Mouse (Mus musculus): ENCODE results near the gene Crmp1. TPM values are rescaled to one million over a fixed set of nuclear protein-coding genes. Genes with fewer than 3 reads are reported as not detected.
A peak's percentile ranks its signal among the peaks of the same experiment; 100 is the strongest.

The Crmp1 gene
- polyA plus RNA-seq, 1 experiment from 2014 or later = 11.8 TPM

GRCm38 (mm10) chr5:37330449-37331132, 88.9 kb downstream of the Crmp1 start:
- Histone ChIP-seq H3K4me2 (no peak overlapping the region), H3K36me3 (ENCODE audit: control insufficient read depth, insufficient read depth, low read length) (peaks cover 5% of the 10 kb centered on the region; the same call in 1 of the 2 replicates), H3K27me3 (ENCODE audit: control insufficient read depth, insufficient read depth, low read length) (peaks cover 1% of the 10 kb centered on the region), H3K9me3 (replicated peaks; ENCODE audit: control insufficient read depth, low read length) (no peaks in the 10 kb centered on the region), H3K4me1 (ENCODE audit: control insufficient read depth, insufficient read depth, low read length) (no peaks in the 10 kb centered on the region), H3K4me3 (ENCODE audit: low read depth, low read length) (no peak overlapping the region), H3K9ac (ENCODE audit: low read depth, low read length) (no peak overlapping the region), H3K27ac (ENCODE audit: low read depth, low read length) (no peak overlapping the region)
- ATAC-seq (replicated peaks; ENCODE audit: insufficient number of reproducible peaks, low FRiP score, low TSS enrichment) = no peak
- WGBS (ENCODE audit: insufficient replicate concordance) = 78% methylated on average over 8 of the region's 8 CpGs

GRCm38 (mm10) chr5:37331133-37331505, 89.4 kb downstream of the Crmp1 start:
- H3K4me1 ChIP-seq (ENCODE audit: control insufficient read depth, insufficient read depth, low read length) = no peaks in the 10 kb centered on the region; the same call in 1 of the 2 replicates
- H3K27ac ChIP-seq (ENCODE audit: low read depth, low read length) = no peak overlapping the region
- 84% methylated on average over 2 of the region's 2 CpGs for WGBS (ENCODE audit: insufficient replicate concordance)
- H3K9ac ChIP-seq (ENCODE audit: low read depth, low read length) = no peak overlapping the region
- H3K4me3 ChIP-seq (ENCODE audit: low read depth, low read length) = no peak overlapping the region
- H3K27me3 ChIP-seq (ENCODE audit: control insufficient read depth, insufficient read depth, low read length) = peaks cover 7% of the 10 kb centered on the region
- 0 out of 2 replicates have a peak, but pooled peaks cover 2% of the 10 kb centered on the region for H3K36me3 ChIP-seq (ENCODE audit: control insufficient read depth, insufficient read depth, low read length)
- H3K4me2 ChIP-seq = no peak overlapping the region
- no peak for ATAC-seq (replicated peaks; ENCODE audit: insufficient number of reproducible peaks, low FRiP score, low TSS enrichment)
- no peaks in the 10 kb centered on the region for H3K9me3 ChIP-seq (replicated peaks; ENCODE audit: control insufficient read depth, low read length)

GRCm38 (mm10) chr5:37332066-37332465, 90.3 kb downstream of the Crmp1 start:
- Histone ChIP-seq H3K9ac (ENCODE audit: low read depth, low read length) (no peak overlapping the region), H3K36me3 (ENCODE audit: control insufficient read depth, insufficient read depth, low read length) (no peaks in the 10 kb centered on the region), H3K4me1 (ENCODE audit: control insufficient read depth, insufficient read depth, low read length) (no peaks in the 10 kb centered on the region; the same call in 1 of the 2 replicates), H3K9me3 (replicated peaks; ENCODE audit: control insufficient read depth, low read length) (no peaks in the 10 kb centered on the region), H3K4me3 (ENCODE audit: low read depth, low read length) (no peak overlapping the region), H3K4me2 (no peak overlapping the region), H3K27ac (ENCODE audit: low read depth, low read length) (no peak overlapping the region), H3K27me3 (ENCODE audit: control insufficient read depth, insufficient read depth, low read length) (peaks cover 8% of the 10 kb centered on the region)
- 70% methylated on average over 4 of the region's 4 CpGs for WGBS (ENCODE audit: insufficient replicate concordance)
- no peak for ATAC-seq (replicated peaks; ENCODE audit: insufficient number of reproducible peaks, low FRiP score, low TSS enrichment)

GRCm38 (mm10) chr5:37335061-37335460, 93.3 kb downstream of the Crmp1 start:
- no peak overlapping the region for H3K9ac ChIP-seq (ENCODE audit: low read depth, low read length)
- H3K9me3 ChIP-seq (replicated peaks; ENCODE audit: control insufficient read depth, low read length) = no peaks in the 10 kb centered on the region
- H3K4me3 ChIP-seq (ENCODE audit: low read depth, low read length) = no peak overlapping the region
- H3K4me1 ChIP-seq (ENCODE audit: control insufficient read depth, insufficient read depth, low read length) = peaks cover 16% of the 10 kb centered on the region
- no peak overlapping the region for H3K27ac ChIP-seq (ENCODE audit: low read depth, low read length)
- WGBS (ENCODE audit: insufficient replicate concordance) = 69% methylated on average over 3 of the region's 3 CpGs
- H3K4me2 ChIP-seq = no peak overlapping the region
- no peak for ATAC-seq (replicated peaks; ENCODE audit: insufficient number of reproducible peaks, low FRiP score, low TSS enrichment)
- H3K27me3 ChIP-seq (ENCODE audit: control insufficient read depth, insufficient read depth, low read length) = peaks cover 8% of the 10 kb centered on the region
- H3K36me3 ChIP-seq (ENCODE audit: control insufficient read depth, insufficient read depth, low read length) = no peaks in the 10 kb centered on the region

- under 1% methylated on average over 48 of the region's 48 CpGs for WGBS (ENCODE audit: insufficient replicate concordance)
These were observed 94.9 kb downstream of the Crmp1 start, which contains the start of gene Evc for GRCm38 (mm10) chr5:37336485-37337105. Evc (minus strand) TSS chr5:37336894.

GRCm38 (mm10) chr5:37337696-37338095, 96.0 kb downstream of the Crmp1 start:
- peak overlapping the region; percentile 16; the same call in 1 of the 2 replicates for H3K27ac ChIP-seq (ENCODE audit: low read depth, low read length)
- H3K4me2 ChIP-seq = peak overlapping the region; percentile 74
- 26% methylated on average over 3 of the region's 3 CpGs for WGBS (ENCODE audit: insufficient replicate concordance)
- no peaks in the 10 kb centered on the region for H3K9me3 ChIP-seq (replicated peaks; ENCODE audit: control insufficient read depth, low read length)
- peak overlapping the region; percentile 55; the same call in 1 of the 2 replicates for H3K4me3 ChIP-seq (ENCODE audit: low read depth, low read length)
- H3K4me1 ChIP-seq (ENCODE audit: control insufficient read depth, insufficient read depth, low read length) = peaks cover 16% of the 10 kb centered on the region
- H3K36me3 ChIP-seq (ENCODE audit: control insufficient read depth, insufficient read depth, low read length) = no peaks in the 10 kb centered on the region
- ATAC-seq (replicated peaks; ENCODE audit: insufficient number of reproducible peaks, low FRiP score, low TSS enrichment) = no peak
- peaks cover 8% of the 10 kb centered on the region for H3K27me3 ChIP-seq (ENCODE audit: control insufficient read depth, insufficient read depth, low read length)
- H3K9ac ChIP-seq (ENCODE audit: low read depth, low read length) = peak overlapping the region; percentile 73; the same call in 1 of the 2 replicates

More at GRCm38 (mm10) chr5:37336485-37337105, 94.9 kb downstream of the Crmp1 start, which contains the start of gene Evc:
- Histone ChIP-seq H3K36me3 (ENCODE audit: control insufficient read depth, insufficient read depth, low read length) (no peaks in the 10 kb centered on the region), H3K27ac (ENCODE audit: low read depth, low read length) (no peak within 1 kb of the TSS), H3K4me3 (ENCODE audit: low read depth, low read length) (peak within 1 kb of the TSS; percentile 67), H3K9ac (ENCODE audit: low read depth, low read length) (peak within 1 kb of the TSS; percentile 76), H3K4me2 (peak within 1 kb of the TSS; percentile 97), H3K27me3 (ENCODE audit: control insufficient read depth, insufficient read depth, low read length) (peaks cover 8% of the 10 kb centered on the region), H3K9me3 (replicated peaks; ENCODE audit: control insufficient read depth, low read length) (no peaks in the 10 kb centered on the region), H3K4me1 (ENCODE audit: control insufficient read depth, insufficient read depth, low read length) (peaks cover 16% of the 10 kb centered on the region)
- peak; percentile 58; the same call in 1 of the 2 replicates for ATAC-seq (replicated peaks; ENCODE audit: insufficient number of reproducible peaks, low FRiP score, low TSS enrichment)

- WGBS (ENCODE audit: insufficient replicate concordance) = under 1% methylated on average over 26 of the region's 27 CpGs
- Histone ChIP-seq H3K36me3 (ENCODE audit: control insufficient read depth, insufficient read depth, low read length) (no peaks in the 10 kb centered on the region), H3K4me2 (peak within 1 kb of the TSS; percentile 97), H3K4me3 (ENCODE audit: low read depth, low read length) (peak within 1 kb of the TSS; percentile 55), H3K9me3 (replicated peaks; ENCODE audit: control insufficient read depth, low read length) (no peaks in the 10 kb centered on the region), H3K27me3 (ENCODE audit: control insufficient read depth, insufficient read depth, low read length) (peaks cover 8% of the 10 kb centered on the region), H3K9ac (ENCODE audit: low read depth, low read length) (peak within 1 kb of the TSS; percentile 73), H3K27ac (ENCODE audit: low read depth, low read length) (peak within 1 kb of the TSS; percentile 16), H3K4me1 (ENCODE audit: control insufficient read depth, insufficient read depth, low read length) (peaks cover 16% of the 10 kb centered on the region)
- ATAC-seq (replicated peaks; ENCODE audit: insufficient number of reproducible peaks, low FRiP score, low TSS enrichment) = peak; percentile 72
These were observed 96.5 kb downstream of the Crmp1 start, which contains the start of gene Evc2 for GRCm38 (mm10) chr5:37338288-37338687. Evc2 (plus strand) TSS chr5:37338499.
